Mouse (Mus musculus) mouse embryonic stem cell (cell line): ENCODE measurements around the gene Xrcc2.

Experiments
- in situ Hi-C, 2 experiments: fragments of 300-500 bp; cut with MboI; formaldehyde crosslinking; loops; 1 replicate in 1 of 2; 3 replicates in 1 of 2; pipeline ENCODE4 v1.14.3; 2019 to 2020; ENCODE audit warnings: low sequenced_read_pairs in 2 of 2, low pct_unique_long_range_greater_than_20kb in 1 of 2, mixed read lengths in 1 of 2; ENCODE audit not compliant: unreplicated experiment in 1 of 2

Xrcc2 gene

DNA sequence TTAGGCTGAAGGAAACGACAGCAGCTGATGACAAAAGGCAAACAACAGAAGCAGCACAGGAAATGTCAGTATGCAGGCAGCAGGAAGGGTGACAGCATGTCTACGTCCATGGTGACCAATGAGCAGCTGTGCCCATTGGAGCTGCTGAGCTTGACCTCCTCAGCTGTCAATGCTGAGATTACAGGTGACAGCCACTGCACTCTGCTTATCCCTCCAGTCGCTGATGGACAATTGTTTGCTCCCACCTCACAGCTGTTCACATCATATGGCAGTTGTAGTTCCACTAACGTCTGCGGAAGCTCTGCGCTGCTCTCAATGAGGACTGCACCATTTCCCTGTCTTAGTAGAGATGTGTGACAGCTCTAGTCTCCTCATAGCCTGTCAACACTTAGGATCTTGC is 9.8 kb downstream of the Xrcc2 start:
- in situ Hi-C loops, result no loop called here

DNA sequence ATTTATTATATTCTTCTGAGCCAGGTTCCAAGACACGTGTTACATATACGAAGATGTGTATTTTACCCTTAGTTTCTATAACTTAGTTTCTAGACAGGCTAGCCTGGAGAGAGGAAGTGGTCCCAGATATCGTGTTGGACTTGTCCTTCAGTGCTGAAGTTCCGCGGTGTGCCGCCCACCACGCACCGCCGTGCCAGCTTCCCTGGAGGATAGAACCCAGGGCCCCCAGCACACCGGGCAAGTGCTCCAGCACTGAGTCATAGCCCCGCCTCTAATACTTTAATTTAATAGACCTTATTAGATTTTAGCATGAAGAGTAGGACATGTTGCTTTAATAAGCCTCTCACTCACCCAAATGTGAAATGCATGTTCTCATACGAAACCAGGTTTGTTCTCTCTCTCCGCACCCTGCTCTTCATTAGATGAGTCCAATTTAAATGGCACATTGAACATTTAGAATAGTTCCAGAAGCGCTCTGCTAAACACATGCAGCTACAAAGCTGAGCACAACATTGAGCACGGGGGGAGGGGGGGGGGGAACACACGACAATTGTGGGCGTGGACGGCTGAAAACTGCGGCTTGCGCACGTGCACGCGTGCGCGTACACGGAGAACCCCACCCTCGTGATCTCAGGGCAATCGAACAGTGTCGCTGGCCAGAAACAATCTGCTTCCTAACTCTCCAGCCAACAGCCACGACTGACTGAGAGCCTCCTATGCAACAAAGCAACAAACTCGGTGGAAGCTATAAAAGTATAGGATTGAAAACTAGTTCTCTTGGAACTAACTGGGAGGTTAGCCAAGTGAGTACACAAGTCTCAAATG is 33.7 kb downstream of the Xrcc2 start:
- in situ Hi-C loops, result no loop called here

DNA sequence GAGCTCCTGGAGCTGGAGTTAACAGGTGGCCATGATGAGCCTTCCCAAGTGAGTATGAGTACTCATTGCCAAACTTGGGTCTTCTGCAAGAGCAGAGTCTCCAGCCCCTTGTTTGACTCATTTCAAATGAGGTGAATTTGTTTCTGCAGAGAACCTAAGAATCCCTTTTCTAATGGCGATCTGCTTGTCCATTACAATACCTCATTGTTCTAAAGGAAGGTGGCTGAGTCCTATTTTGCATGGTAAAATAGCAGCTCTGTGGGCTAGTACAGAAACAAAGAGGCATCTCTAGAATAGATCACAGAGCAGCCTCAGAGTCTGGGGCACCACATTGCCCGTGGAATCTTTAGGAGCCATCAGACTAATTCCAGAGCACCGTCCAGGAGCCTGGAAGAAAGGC is 34.6 kb downstream of the Xrcc2 start:
- in situ Hi-C loops, result no loop called here

DNA sequence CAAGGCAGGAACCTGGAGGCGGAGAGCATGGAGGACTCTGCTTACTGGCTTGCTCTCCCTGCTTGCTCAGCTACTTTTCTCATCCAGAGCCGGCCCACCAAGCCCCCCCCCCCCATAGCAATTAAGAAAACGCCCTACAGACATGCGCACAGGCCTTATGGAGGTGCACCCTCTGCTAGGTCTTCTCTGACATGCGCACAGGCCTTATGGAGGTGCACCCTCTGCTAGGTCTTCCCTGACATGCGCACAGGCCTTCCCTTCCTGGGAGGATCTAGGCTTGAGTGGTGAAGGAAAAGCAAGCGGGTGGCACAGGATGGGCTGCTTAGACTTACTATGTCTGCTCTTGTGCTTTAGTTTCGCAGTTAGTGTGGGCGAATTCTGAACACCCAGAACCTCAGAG is 37.3 kb downstream of the Xrcc2 start:
- in situ Hi-C loops, result no loop called here

DNA sequence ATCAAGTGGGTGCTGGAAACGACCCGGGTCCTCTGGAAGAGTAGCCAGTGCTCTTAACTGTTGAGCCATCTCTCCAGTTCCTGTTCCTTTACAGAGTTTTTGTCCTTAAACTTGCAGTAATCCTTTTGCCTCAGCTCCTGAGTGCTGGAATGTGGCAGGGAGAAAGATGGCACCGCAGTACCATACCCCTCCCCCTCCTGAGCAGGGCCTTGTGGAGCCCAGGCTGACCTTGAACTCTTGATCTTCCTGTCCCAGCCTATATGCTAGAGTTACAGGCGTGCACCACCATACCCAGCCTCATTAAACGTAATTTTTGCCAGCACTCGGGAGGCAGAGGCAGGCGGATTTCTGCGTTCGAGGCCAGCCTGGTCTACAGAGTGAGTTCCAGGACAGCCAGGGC is 38.9 kb downstream of the Xrcc2 start:
- in situ Hi-C loops, result no loop called here

DNA sequence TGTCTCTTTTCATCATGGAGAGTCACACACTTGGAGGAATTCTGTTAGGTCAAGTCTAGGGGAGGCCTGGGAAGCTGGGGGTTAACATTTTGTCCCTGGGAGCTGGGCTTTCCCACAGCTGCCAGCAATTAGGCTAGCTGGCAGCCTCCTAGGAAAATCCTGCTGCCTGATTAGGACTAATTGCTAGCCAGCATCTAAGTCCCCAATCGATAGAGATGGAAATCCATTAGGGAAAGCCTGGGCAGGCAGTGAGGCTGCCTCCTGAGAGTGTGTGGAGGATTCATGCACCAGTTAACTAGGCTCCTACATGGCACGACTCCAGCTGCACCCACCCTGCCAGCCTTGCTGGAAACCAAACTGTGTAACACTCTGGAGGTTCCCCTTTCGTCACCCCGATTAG is 39.5 kb downstream of the Xrcc2 start:
- in situ Hi-C loops, result no loop called here

DNA sequence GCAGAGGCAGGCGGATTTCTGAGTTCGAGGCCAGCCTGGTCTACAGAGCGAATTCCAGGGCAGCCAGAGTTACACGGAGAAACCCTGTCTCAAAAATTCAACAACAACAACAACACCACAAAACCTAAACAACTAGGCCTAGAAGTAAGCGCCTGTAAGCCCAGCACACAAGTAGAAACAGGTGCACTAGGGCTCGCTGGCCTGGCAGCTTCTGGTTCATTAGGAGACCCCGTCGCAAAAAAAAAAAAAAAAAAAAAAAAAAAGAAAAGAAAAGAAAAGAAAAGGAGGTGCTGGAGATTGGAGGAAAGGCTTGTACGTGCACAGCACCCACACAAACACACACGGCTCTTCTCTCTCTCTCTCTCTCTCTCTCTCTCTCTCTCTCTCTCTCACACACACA is 40.1 kb downstream of the Xrcc2 start:
- in situ Hi-C loops, result no loop called here

DNA sequence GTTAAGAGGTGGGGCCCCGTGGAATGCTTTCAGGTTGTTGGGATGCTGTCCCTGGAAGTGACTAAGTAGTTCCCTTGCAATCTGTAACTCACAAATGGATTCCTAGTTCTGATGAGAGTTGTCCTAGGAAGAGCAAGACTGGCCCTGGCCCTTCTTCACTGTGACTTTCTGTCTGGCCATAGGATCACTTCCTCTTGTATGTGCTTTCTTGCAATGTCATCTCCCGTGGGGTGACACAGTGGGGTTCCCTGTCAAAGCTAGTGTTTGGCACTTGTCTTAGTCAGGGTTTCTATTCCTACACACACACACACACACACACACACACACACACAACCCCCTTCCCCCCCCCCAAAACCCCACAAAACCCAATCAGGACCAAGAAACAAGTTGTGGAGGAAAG is 42.5 kb downstream of the Xrcc2 start:
- in situ Hi-C loops, result no loop called here

DNA sequence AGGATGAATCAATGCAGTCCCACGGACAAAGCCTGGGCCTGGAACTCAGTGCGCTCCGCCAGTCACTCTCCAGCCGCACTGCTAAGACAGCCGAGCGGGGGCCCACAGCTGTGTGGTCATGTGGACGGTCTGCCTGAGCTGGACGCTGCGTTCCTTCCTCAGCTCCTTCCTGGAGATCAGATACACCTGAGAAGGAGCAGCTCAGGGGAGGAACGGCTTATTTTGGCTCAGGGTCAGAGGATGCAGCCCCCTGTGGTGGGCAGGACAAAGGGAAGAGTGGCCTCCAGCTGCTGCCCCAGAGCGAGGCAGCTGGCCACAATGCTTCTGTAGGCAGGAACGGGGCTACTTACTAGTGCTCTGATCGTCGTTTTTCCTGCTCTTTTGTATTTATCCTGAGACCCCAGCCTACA is 51.0 kb downstream of the Xrcc2 start:
- in situ Hi-C loops, result no loop called here

DNA sequence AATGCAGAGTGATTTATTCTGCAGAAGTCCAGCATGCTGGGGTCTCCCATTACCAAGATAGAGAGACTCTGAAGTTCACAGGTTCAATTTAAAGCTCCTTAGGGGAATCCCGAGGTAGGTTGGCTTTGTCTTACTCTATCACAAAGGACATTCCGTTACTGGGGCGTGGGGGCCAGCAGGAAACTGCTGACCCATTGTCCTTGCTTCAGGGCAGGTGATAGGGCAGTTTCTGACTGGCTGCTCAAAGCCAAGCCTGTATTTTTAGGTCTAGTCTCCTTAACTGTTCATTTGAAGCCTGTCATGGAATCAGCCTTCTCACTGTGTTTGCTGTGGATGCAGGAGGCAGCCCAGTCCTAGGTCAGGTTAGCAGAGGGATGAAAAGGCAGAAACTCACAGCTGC is 52.2 kb downstream of the Xrcc2 start:
- in situ Hi-C loops, result no loop called here

DNA sequence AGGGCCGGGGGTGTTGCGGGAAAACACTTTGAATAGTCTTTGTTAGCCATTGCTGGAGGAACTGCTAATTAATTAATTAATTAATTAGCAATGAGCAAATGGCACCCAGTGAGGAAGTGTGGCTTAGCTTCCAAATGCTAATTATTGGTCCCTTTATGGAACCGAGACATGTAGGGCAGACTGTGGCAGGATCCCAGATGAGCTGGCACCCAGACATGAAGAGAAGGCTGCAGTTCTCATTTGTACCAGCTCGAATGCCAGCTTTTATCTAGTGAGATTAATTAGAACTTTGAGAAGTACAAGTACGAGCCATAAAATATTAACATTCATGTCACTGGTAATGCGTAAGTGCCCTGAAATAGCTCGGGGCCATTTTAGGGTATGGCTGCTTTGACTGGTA is 53.2 kb downstream of the Xrcc2 start:
- in situ Hi-C loops, result no loop called here

DNA sequence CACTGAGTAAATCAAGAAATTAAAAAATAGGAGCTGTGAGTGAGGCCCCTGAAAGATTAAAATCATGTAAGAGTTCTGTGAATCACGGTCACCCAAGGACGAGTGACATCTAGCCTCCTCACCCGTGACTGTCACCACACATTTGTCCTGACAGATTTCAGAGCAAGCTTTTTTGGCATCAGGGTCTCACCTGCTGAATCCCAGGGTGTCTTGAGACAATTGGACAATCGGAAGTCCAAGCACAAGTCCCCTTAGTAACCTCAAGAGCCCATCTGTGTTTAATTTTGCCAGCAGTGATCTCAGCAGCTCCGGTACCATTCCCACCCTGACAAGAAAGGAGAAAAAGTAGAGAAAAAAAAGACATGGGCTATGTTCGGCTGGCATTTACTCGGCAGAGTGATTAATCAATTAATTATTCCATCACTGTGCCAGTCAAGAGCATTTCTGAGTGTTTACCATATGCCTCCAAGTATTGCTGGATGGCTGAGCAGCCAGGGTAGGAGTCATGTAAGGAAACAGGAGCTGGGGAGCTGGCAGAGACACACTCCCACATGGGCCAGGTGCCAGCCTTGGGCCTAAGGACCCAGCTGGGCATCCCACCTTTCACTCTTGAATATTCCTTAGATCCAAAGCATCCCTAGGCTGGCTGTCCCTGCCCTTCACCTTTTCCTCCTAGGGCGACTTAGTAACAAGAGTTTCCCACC is 59.8 kb downstream of the Xrcc2 start:
- in situ Hi-C loops, result no loop called here

DNA sequence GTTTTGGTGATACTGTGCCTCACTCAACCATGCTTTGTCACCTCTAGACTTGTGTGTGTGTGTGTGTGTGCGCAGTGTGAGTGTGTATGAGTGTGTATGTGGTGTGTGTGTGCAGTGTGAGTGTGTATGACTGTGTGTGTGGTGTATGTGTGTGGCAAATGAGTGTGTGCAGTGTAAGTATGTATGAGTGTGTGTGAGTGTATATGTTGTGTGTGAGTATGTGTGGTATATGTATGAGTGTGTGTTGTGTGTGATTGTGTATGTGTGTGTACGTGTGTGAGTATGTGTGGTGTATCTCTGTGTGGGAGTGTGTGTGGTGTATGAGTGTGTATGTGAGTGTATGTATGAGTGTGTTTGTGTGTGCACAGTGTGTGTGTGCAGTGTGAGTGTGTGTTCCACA is 61.1 kb downstream of the Xrcc2 start:
- in situ Hi-C loops, result no loop called here

DNA sequence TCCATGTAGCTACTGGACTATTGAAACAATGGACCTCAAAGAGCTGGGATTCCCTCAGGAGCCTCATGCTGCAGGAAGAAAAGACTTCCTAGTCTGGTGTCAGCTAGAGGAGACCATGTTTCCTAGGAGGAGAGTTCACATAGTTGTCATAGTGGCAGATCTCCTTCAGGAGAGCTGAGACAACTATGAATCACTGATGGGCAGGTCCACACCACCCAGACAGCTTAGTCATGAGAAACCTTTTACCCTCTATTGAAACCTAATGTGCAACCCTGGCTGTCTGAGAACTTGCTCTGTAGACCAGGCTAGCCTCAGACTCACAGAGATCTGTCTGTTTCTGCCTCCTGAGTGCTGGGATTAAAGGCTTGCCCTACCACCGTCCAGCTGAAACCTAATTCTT is 62.9 kb downstream of the Xrcc2 start:
- in situ Hi-C loops, result no loop called here
